Mouse (Mus musculus) hindlimb bud, embryonic 11.5 days (tissue): ENCODE data around the gene Slc50a1.

Source experiments
- DNase-seq: peaks from one replicate; pipeline ENCODE4 v3.0.0-alpha.2; 2012; ENCODE audit warnings: low read depth, low spot score; ENCODE audit errors: extremely low spot score

Gene Slc50a1

DNA sequence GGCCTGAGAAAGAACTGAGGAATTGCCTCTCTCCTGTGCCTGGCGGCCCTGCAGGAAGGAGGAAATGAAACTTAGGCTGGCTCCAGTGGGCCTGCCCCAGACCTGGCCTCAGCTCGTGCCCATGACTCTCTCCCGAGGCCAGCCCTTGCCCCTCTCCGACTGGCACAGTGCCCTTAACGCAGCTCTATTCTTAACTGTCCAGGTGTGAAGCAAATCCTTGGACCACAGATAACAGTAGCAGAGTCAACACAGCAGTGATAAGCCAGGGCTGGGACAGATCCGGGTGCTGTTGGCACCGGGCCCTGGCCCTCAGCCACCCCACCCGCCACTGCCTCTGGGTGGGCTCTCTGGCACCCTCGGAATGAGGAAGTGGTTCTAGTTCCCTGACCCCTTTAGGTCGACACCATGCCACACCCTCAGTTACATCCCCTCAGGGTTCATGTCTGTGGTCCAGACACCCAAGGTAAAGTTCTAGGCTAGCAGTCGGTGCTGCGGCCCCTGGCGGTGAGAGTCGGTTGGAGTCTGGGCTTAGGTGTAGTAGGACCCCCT, 36.7 kb downstream of the Slc50a1 start:
- no peak for DNase-seq

DNA sequence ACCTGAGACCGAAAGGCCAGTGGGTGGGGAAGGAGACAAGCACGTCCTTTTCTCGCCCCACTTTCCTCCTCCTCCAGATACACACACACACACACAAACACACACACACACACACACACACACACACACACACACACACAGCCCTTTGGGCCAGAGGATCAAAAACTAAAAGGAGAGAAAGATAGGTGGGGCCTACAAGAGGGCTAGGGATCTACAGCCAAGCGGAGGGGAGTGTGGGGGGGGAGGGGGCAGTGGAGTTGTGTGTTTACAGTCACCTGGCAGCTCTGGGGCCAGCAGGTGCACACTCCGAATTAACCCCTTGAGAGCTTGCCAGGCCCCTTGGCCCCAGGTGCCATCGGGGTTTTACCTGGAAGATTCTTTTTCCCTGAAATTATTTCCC, 37.8 kb downstream of the Slc50a1 start:
- no peak for DNase-seq

DNA sequence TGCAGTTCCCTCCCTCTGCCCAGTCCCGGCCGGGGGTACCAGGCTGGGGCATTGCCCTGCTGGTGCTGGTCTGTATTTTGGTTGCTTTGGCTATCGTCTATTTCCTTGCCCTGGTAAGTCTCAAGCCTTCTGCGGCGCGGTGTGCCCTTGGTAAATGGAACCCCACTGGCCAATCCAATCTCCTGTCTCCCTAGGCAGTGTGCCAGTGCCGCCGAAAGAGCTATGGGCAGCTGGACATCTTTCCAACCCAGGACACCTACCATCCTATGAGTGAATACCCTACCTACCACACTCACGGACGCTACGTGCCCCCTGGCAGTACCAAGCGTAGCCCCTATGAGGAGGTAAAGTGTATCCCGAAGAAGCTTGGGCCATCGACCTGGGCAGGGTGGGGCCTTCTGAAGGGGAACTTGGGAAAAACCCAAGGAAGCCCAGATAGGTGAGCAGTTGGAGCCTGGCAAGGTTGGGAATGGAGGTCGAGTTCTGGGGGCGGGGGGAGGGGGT, 38.5 kb downstream of the Slc50a1 start:
- no peak for DNase-seq

DNA sequence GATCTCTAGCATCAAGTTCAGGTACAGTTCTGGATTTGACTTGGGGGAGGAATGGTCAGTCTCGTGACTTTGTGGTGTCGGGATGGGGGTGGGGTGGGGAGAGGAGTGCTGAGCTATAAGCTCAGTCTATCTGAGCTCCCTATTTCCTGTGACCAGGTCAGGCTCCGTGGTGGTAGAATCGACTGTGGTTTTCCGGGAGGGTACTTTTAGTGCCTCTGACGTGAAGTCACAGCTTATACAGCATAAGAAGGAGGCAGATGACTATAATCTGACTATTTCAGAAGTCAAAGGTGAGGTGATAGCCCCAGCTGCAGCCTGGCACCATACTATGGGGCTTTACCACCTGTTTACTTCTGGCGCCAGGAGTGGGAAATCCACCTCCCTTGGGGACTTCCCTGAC, 39.0 kb downstream of the Slc50a1 start:
- no peak for DNase-seq

DNA sequence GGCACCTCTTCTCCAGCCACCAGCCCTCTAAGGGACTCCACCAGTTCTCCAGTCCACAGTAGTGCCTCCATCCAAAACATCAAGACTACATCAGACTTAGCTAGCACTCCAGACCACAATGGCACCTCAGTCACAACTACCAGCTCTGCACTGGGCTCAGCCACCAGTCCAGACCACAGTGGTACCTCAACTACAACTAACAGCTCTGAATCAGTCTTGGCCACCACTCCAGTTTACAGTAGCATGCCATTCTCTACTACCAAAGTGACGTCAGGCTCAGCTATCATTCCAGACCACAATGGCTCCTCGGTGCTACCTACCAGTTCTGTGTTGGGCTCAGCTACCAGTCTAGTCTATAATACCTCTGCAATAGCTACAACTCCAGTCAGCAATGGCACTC, 39.8 kb downstream of the Slc50a1 start:
- DNase-seq, result no peak

DNA sequence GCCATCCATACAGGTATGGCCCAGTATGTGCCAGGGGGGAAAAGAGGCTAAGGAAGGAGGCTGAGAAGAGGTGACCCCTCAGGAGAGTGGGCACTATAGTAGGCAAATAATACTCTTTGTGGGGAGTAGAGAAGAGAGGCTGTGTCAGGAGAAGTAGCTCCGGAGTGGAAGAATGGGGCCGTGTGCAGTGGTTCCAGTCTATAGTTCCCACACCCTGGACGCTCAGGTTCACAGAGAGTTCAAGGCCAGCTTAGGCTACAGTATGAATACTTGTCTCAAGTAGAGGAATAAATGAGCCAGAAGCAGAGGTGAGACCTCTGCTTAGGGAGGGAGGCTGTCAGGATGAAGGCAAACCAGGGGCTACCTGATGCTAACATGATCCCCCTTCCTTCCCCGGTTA, 41.1 kb downstream of the Slc50a1 start:
- no peak for DNase-seq

DNA sequence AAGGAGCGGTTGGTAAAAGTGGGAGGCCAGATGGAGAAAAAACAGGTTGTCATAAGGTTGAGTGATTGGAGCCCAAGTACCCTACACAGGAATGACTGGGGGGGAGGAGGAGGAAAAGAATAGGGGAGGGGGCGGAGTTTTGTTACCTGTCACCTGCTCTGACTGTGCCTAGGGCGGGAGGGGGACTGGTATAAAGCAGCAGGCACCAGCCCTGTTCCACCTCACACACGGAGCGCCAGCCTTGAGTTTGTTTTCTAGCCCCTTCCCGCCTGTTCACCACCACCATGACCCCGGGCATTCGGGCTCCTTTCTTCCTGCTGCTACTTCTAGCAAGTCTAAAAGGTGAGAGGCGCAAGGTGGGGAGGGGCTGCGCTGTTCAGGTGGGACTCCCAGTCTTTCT, 41.5 kb downstream of the Slc50a1 start, which contains the start of gene Muc1:
Gene Muc1, plus strand, starts transcription at position 222 of the 400 bp plus-strand sequence.
- no peak for DNase-seq

DNA sequence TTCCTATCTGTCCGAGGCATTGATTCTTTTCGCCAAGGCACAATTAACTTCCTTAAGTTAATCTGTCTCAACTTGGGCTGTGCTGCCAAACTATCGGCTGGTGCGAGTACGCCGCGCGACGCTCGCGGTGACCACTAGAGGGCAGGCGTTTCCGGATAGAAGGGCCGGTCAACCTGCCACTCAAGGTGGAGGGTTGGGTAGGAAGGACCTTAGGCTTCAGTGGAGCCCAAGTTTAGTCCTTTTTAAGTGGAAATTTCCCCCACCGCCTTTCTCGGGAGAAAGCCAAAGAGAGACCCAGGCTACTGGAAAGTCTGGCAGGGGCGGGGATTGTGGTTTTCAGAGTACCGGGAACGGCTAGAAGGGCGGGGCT, 42.2 kb downstream of the Slc50a1 start:
- peak; percentile 66 for DNase-seq

DNA sequence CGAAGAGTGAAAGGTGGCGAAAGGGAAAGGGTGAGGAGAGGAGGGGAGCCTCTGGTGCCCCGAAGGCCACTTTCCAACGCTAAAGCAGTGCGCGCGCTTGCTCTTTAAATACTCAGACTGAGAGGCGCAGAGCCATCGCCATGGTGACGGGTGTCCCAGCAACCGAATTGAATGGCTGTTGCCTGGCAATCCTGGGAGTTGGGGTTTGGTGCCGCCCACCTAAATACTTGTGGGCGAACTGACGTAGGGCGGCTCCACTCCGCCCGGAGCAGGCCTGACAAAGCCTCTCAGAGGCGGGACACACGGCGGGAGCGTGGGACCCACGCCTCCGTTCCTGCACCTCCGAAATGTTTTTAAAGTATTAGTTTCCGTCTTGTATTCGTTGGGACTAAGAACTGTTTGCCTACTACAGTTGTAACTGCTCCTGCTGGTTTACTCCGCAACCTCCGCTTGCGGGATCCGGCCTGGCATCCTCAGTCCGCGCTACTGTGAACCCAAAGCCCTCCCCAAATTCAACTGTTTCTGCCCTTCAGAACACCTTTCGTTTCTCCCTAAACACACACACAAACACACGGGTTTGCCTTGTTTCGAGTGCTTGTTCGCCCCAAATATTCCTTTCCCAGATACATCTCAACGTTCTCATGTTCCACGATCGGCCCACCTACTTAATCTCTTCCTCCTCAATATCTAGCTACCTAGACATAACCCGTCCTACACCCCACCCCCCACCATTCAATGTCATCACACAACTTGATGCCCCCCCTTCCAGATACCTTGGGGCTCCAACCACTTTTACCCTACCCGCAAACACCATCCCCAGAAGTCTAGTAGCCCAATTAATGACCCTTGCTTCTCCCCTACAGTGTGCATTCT, 42.8 kb downstream of the Slc50a1 start:
- DNase-seq, result peak; percentile 83

DNA sequence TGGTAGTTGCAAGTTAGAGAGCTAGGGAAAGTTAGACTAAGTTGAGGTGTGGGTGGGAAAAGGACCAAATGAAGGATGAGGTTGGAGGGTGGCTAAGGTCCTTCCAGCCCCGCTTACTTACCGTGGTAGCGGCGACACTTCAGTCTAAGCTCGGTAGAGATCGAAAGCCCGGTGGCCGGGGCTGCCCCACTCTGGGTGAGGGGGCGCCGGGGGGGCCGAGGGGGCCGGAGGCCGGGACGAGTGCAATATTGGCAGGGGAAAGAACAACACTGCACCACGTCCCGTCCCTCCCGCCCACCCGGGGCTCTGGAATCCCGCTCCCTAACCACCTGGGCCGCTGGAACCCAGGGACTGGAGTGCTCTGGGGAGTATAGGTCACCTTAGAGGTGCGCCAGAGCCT, 43.5 kb downstream of the Slc50a1 start, which contains the start of gene Mtx1:
Gene Mtx1, minus strand, starts transcription at position 189 of the 400 bp plus-strand sequence.
- DNase-seq, result no peak

DNA sequence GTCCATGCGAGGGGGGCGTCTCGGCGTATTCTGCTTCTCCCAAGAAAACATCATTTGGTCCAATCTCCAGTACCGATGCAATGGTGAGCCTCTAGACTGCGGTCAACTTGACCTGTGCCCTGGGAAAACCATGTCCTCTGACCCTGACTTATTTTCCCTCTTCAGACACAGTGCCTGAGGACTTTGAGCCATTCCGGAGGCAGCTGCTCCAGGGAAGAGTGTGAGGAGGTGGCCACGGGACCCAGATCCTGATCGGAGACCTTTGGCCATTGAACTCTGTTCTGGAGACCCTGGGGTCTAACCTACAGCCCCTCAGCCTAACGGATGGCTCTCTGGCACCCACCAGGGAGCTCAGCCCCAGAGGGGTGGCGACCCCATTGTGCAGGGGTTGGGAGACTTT, 44.0 kb downstream of the Slc50a1 start:
- no peak for DNase-seq

DNA sequence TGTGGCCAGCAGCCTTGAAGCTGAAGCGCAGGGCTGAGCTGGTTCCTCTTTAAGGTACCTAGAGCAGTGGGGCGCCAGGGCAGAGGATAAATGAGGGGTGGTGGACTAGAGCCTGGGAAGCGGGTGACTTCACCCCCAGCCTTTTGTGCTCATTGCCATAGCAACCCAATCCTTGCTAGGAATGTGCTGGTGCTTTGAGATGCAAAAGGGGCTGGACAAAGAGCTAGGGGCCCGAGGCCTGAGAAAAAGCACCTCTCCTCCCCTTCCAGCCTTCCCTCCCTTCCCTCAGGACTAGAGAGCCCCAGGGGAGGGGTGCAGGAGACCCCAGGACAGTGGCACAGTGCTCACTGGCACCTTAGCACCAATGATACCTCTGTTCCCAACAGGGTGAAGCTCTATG, 44.5 kb downstream of the Slc50a1 start:
- DNase-seq, result no peak

DNA sequence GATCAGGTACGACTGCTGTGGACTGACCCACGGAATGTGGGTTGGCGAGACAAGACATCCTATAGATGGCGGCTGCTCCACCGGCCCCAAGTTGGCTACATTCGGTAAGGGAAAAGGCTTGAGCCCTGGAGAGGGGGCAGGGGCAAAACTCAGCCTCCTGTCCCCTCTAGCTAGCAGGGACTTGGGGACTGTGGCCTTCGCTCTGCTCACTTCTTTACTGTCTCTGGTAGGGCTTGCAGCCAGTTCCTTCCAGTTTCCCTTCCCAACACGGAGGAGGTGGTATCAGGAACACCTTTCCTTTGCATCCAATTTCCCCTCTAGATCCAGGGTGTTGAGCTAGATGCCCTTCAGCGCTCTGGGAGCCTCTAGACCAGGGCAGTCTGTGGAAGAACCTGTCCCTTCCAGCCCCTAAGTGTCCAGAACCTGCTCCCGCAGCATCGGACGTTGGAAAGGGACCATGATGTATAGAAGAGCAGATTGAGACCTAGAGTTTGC, 45.0 kb downstream of the Slc50a1 start:
- DNase-seq, result no peak

DNA sequence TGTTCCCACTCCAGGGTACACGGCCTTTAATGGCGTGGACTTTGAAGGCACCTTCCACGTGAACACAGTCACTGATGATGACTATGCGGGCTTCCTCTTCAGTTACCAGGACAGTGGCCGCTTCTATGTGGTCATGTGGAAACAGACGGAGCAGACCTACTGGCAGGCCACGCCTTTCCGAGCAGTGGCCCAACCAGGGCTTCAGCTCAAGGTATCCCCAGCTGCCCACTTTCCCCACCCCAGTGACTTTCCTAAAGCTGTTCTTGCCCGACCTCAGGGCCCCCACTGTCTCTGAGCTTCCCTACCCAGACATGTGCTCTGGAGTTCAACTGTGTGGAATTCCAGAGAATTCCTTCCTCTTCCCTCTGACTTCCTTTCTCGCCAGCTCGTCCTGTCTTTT, 45.6 kb downstream of the Slc50a1 start:
- no peak for DNase-seq

DNA sequence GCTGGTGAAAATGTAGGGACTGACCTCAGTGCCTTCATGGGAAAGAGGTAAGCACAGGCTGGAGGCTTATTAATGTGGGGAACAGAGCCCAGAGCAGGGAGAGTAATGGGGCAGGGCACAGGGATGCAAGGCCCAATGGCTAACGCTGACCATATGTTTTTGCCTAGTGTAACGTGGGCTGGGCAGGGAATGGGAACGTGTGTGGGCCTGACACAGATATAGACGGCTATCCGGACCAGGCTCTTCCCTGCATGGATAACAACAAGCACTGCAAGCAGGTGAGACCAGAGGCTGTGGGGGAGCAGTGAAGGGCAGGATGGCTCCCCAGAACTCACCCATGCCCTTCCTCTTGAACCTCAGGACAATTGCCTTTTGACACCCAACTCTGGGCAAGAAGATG, 49.2 kb downstream of the Slc50a1 start:
- DNase-seq, result no peak

DNA sequence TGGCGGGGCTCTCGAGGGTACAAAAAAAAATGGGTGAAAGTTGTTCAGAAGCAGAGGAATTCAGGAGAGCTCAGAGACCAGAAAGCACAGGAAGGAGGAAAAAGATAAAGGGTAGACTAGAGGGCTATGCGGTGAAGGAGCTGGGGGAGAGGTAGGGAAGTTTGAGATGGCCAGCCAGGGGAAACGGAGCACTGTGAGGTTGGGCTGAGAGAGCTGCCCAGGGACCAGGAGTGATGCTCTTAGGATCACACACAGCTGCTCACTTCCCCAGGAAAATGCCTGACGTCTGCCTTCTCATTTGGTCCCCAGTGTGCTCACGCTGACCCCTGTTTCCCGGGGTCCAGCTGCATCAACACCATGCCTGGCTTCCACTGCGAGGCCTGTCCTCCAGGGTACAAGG, 50.8 kb downstream of the Slc50a1 start:
- no peak for DNase-seq

DNA sequence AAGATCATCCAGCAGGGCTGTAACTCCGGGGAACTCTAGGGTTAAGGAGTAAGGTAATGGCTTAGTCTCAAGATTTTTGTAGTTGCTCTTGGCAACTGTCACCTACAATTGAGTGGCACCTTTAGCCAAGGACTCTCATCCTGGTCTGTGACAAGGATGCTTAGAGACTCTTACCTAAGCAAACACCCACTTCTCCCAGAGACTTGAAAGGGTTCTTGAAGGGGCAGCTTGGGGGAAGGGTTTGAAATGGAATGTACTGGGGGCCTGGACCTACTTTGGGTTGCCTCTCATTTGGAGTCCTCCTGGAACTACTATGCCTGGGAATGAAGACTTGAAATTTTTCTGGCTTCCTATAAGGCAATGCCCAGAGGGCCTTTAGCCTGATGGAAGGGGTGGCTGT, 52.1 kb downstream of the Slc50a1 start:
- DNase-seq, result no peak
